Mouse (Mus musculus) hematopoietic stem cell, adult 5-6 weeks (primary cell): ENCODE results near the gene Tbx2. TPM values are rescaled to one million over a fixed set of nuclear protein-coding genes. Genes with fewer than 3 reads are reported as not detected.

ENCODE experiments used
- total RNA-seq: library from RNA; stranded (forward); fragments of 172-1452, 232-1000 nt; gene quantifications from 2 replicates; pipeline ENCODE4 v1.2.3, GENCODE M21; 2017

Tbx2 gene
- total RNA-seq, 1 experiment from 2014 or later, result 0.15 TPM

Other genes starting within 250 kb of the Tbx2 start
- gene Gm11444, start 17.8 kb downstream of the Tbx2 start, total RNA-seq, result not detected in 2 replicates
- gene Tbx4, start 53.9 kb downstream of the Tbx2 start, total RNA-seq, result 0.10 and 0.13 TPM in 2 replicates